Mouse (Mus musculus): ENCODE data around the gene Cdhr4.

Cdhr4 gene

DNA sequence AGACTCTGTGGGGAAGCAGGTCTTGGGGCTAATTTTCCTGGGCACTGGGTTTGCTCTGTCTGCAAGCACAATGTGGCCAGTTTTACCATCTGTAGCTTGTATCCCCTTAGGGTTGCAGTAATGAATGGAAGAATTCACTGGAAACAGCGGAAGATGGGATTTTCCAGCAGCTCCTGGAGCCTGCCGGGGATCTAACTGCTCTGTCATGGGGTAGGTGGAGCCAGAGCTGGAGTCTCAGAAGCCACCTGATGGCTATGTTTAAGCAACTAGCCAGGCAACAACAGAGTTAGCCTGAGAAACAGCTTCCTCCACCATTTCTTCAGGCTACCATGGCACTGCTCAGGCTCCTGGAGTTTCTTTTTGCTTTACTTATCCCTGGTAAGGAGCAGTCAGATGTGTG, at the start of gene Cdhr4:
Cdhr4 (plus strand) TSS at position 301 of the 400 bp plus-strand sequence.
- DNase-seq (ENCODE audit: low read depth, low spot score): no peak

DNA sequence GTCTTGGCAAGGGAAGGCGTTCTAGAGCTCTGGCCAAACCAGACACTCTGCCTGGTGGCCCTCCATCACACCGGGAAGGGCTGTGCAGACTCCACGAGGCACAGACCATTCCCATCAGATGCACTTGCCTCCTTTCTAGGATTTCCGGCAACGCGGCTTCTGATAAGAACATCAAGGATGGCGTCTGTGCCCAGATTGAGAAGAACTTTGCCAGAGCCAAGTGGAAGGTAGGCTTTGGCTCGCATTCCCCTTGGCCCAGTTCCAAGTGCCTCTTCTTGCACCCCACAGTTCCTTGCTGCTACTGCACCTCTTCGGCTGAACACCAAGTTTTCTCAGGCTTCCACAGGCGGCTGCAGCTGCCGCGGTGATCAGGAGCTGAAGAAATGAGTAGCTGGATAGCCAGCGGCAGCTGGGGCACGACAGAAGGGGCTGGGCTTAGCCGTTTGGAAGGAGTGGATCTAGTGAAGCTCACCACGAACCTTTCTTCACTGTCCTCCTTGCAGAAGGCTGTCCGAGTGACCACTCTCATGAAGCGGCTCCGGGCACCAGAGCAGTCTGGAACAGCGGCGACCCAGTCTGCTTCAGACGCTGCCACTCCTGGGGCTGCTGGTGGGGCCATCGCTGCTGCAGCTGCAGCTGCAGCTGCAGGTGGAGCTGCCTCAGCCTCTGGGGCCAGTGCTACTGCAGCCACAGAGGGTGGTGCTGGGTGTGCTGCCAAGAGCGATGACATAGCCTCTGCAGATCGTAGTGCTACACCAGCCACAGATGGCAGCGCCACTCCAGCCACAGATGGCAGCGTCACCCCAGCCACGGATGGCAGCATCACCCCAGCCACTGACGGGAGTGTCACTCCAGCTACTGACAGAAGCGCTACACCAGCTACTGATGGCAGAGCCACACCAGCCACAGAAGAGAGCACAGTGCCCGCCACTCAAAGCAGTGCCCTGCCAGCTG, 44.8 kb upstream of the Cdhr4 start:
- DNase-seq (ENCODE audit: low read depth, low spot score): peak; percentile 82

DNA sequence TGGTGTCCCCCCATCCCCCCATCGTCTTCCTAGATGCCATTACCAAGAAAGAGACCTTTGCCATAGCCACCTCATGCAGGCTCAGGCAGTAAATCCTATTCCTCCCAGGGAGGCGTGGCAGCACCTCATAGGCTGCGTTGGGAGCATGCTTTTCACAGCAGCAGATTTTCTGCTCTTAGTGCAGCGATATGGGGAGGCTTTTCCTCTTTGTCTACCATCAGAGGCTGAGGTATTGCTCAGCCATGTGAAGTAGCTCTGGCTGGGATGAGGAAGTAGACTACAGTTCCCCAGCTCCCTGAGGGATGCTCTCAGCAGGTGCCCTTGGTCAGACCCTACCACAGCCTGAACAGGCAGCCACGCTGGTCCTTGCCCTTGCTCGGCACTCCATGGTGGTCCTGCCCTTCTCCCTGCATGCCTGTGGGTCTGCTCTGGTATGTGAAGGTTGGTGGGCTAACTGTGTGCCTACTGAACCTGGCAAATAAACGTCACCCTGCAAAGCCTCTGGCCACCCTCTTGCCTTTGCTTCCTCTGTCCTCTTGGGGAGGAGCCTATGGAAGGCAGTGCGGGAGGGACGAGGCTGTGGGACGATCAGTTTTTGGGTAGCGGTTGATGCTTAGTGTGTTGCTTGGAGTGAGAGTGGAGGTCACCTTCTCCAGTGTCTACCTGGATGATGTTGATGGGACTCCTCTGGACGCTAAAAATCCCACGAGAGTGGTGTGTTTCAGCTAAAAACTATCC, 42.9 kb upstream of the Cdhr4 start:
- no peak for DNase-seq (ENCODE audit: low read depth, low spot score)

DNA sequence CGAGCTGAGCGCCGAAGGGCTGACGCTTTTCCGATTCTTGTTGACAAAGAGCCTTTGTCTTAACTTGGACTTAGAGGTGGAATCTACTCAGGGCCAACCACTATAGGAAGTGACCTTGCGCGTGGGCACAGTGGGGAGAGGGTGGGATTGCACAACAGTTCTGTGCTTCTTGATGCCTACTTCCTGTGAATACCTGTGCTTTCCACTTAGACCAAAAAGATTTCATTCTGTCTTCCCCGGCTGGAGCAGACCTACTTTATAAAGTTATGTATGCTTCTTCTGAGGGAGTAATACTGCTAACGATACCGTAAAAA, 42.4 kb upstream of the Cdhr4 start, which contains the start of gene Traip:
Traip (plus strand) TSS at position 215 of the 314 bp plus-strand sequence.
- no peak for DNase-seq (ENCODE audit: low read depth, low spot score)

DNA sequence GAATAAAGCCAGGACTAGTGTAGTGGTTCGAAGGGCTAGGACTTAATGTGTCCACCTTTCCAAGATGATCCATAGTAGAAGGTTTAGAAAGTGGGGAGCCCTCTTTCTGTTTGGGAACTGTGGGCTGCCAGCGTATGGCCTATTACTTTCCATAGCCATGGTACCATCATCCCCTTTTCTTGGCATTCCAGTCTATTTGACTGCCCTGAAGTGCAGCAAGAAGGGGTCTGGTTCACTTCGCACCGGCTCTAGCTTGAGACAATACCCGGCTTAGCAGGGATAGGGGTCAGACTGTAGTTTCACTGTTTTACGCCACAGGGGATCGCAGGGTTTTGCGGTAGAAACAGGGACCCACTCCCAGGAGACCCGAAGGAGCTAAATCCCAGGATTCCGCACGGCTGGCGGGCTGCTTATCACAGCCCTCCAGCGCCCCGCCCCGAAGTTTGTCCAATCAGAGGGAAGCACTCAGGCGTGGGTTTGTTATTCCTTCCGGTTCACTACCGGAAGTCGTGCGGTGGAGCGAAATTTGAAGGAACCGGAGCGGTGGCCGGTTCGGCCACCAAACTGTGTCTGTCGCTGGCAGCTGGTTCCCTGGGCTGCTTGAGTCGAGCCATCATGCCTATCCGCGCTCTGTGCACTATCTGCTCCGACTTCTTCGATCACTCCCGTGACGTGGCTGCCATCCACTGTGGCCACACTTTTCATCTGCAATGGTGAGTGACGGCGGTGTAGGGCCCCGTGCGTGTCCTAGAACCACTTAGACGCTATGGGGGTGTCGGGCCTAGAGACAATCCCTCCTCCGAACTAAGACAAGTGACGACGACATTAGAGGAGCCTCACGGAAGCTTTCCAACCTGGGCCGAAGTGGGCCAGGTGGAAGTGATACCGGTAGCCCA, 41.6 kb upstream of the Cdhr4 start:
- DNase-seq (ENCODE audit: low read depth, low spot score): peak; percentile 94

DNA sequence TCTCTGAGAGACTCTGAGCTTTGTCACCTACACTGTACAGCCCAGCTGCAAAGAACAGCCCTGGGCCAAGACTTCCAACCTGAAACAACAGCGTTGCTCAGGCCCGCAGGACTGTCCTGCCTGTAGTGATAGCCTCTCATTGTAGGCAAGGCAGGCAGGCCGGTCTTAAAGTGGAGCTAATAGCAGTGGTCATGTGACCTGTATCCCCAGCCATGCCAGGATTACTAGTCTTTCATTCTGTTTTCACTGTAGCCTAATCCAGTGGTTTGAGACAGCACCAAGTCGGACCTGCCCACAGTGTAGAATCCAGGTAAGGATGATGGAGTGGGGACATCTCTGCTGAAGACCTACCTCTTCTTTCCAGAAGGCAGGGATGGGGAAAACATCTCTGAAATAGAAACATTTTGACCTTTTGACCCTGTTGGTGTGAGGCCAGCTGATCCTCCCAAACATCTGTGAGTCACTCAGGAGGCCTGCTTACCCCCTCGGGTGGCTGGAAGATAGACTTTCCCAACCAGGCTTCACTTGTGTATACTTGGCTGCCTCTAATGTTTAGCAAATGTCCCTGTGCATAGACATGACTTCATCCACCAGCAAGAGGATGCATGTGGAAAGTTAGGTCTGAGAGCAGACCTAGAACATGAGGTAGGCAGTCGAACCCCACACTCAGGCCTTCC, 36.5 kb upstream of the Cdhr4 start:
- no peak for DNase-seq (ENCODE audit: low read depth, low spot score)

DNA sequence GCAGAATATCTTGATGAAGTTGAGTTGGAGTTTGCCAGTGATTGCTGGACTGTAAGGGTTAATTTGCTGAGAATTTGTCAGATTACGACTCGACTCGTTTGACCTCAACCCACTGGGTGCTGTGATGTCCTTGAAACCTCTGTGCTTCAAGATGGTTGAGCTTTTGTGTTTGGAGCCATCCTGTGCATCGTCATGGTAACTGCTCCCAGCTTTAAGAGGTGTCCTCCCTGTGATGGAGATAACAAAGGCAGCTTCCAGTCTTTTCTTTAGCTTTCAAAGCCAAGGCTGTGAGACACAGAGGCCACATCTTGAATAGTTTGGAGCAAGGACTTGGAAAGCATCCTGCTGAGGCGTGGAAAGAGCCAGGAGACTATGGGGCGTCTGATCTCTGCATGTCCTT, 35.2 kb upstream of the Cdhr4 start:
- no peak for DNase-seq (ENCODE audit: low read depth, low spot score)

DNA sequence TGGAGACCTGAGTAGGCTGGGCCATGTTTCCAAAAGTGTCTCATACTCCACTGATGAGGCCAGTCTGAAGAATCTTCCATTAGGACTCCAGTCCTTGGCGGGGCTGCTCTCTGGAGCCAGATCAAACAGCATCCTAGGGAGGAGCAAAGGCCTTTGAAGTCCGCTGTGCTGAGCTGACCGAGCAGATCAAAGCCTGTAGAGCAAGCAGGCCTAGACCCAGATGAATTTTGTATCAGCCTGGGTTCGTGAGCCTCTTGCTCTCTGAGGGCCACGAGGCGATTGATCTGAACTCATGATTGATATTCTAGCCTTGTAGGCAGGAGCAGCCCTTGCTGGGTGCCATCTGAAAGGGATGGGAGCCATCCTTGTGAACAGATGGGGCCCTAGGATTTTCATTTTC, 32.4 kb upstream of the Cdhr4 start:
- peak; percentile 41 for DNase-seq (ENCODE audit: low read depth, low spot score)

DNA sequence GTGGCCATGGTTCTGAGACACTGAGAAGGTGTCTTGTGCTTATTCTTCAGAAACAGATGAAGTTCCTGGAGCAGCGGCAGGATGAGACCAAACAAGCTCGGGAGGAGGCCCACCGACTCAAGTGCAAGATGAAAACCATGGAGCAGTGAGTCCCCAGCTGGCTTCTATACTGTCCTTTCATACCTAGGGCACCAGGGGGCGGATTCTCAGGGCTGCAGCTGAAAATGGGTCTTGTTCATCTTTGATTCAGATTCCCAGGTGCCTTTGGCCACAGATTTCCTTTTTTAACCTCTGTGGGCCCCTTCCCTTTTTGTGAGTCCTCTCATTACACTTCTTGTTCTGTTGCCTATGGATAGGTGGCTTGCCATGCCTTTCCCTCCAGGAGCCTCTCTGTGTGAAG, 31.4 kb upstream of the Cdhr4 start:
- no peak for DNase-seq (ENCODE audit: low read depth, low spot score)

DNA sequence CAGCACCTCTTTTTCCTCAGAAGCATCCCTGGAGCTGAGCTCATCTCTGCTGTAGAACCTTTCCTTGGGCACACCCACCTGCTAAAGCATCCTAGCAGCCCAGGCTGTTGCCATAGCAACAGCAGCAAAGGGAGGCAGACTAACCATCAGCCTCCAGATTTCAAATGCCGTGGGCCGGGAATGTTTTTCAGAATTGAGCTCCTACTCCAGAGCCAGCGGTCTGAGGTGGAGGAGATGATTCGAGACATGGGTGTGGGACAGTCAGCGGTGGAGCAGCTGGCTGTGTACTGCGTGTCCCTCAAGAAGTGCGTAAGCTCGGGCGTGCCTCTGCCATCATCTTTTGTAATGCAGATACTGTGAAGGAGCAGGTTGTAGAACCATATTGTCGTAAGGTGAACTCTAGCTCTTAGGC, 30.9 kb upstream of the Cdhr4 start:
- DNase-seq (ENCODE audit: low read depth, low spot score): peak; percentile 96

DNA sequence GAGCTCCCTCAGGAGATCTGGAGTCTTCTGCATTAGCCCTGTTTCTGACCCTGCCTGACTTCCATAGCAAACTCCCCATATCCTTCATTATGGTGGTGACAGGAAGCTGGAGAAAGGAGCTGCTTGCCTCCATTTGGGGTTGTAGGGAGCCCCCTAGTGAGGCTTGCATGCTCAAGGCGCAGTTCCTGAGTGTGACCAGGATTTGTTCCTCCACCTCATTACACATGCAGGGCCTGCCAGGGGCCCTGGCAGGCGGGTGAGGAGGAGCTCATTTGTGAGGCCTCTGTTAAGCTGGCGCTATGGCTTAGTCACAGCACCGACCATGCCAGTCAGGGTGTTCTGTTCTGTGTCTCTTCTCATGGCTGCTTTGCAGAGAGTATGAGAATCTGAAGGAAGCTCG, 30.4 kb upstream of the Cdhr4 start:
- peak; percentile 93 for DNase-seq (ENCODE audit: low read depth, low spot score)

DNA sequence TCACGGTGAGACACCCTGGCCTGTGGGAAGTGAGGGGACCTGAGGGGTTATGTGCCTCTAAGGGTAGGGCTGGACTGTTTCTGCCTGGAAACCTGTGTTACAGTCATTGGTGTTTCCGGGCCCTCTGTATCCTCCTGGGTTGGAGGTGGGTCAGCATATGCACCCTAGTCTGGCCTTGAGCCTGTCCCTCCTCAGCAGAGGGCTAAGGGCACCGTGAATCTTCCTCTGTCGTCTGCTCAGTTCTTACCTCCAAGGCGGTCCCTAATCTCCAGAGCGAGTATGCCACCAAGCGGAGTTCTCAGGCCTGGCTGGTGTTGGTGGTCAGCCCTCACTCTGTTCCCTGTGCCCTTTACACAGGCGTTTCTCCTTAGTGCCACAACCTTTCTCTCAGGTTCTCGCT, 29.4 kb upstream of the Cdhr4 start:
- DNase-seq (ENCODE audit: low read depth, low spot score): no peak

DNA sequence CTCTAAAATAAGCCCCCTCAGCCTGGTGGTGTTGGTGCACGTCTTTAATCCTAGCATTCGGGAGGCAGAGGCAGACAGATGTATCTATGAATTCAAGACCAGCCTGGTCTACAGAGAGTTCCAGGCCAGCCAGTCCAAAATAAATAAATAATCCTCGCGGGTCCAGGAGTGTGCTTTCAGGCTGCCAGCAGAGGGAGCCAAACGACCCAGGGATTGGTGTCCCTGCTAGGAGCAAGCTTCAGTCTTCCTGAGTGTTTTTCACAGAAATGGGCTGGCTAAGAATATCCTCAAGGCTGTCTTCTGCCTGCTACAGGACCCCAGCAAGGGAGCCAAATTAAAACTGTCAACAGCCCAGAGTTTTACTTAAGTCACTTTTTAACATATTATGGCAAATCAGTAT, 28.6 kb upstream of the Cdhr4 start:
- peak; percentile 93 for DNase-seq (ENCODE audit: low read depth, low spot score)

DNA sequence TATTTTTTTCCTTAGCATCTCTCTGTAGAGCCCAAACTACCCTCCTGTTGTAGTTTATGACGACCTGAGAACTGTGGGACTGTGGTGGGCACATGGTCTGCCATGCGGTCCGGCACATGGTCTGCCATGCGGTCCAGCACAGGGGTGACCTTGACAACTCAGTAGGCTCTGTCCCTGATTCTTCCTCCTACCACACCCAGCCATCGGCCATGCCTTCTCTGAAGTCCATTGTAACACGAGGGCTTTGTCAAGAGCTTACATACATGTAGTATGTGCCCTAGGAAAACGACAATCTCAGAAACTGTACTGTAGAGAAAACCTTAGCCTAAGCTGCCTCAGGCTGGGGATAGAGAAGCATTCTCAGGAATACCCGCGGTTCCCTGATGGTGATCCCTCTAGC, 27.6 kb upstream of the Cdhr4 start:
- no peak for DNase-seq (ENCODE audit: low read depth, low spot score)

DNA sequence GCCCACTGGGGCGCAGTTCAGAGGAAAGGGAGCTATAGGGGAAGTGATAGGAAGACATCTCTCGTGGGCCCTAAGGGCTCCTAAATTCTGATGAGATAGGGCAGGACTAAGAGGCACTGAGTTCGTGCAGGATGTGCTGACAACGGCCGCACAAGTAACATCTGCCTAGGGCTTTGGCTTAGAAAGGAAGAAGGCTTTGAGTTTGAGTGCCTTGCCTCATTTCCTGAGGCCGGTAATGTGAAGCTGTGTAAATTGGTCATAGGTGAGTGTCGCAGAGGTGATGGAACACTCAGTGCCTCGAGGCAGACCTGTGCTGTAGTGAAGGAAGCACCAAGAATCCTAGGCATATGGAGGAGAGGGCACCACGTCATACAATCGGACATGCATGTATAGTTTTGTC, 25.6 kb upstream of the Cdhr4 start:
- no peak for DNase-seq (ENCODE audit: low read depth, low spot score)

DNA sequence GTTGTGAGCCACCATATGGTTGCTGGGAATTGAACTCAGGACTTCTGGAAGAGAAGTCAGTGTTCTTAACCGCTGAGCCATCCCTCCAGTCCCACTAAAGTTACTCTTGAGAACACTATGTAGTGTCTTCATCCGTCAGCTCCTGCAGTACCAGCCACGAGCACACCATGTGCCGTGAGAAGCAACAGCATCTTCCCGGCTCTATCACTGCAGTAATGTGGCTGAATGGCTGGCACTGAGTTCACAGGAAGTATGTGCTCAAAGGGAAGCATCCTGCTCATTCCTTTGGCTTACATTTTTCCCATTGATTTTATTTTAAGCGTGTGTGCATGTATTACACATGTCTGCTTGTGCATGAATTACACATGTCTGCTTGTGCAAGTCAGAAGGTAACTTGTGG, 24.9 kb upstream of the Cdhr4 start:
- no peak for DNase-seq (ENCODE audit: low read depth, low spot score)

DNA sequence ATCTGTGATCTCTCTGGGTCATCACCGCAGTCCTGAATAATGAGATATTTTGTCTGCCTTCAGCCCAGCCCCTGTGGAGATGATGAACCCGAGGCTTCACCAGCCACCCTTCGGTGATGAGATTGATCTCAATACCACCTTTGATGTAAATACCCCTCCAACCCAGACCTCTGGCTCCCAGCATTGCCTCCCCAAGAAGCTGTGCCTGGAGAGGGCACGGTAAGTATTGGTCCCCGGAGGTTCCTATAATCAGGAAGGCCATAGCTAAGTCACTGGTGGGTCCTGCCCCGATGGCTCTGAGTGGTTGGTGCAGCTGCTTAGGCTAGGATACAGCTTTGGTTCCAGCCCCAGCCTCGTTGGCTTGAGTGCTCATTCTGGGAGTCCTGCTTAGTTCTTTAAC, 23.8 kb upstream of the Cdhr4 start:
- DNase-seq (ENCODE audit: low read depth, low spot score): no peak

DNA sequence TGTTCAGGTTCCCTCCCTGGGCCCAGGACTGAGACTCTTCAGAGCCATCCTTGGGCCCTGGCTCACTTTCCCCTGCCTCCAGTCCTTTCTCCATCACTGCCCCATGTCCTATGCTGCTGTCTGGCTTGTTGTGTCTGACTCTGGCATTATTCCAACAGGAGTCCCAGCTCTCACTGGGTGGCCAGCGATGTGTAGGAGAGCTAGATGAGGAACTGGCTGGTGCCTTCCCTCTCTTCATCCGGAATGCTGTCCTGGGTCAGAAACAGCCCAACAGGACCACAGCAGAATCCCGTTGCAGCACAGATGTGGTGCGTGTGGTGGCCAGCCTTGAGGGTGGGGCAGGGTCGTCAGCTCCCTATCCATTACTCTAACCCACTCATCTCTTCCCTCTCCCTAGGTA, 22.0 kb upstream of the Cdhr4 start:
- no peak for DNase-seq (ENCODE audit: low read depth, low spot score)

DNA sequence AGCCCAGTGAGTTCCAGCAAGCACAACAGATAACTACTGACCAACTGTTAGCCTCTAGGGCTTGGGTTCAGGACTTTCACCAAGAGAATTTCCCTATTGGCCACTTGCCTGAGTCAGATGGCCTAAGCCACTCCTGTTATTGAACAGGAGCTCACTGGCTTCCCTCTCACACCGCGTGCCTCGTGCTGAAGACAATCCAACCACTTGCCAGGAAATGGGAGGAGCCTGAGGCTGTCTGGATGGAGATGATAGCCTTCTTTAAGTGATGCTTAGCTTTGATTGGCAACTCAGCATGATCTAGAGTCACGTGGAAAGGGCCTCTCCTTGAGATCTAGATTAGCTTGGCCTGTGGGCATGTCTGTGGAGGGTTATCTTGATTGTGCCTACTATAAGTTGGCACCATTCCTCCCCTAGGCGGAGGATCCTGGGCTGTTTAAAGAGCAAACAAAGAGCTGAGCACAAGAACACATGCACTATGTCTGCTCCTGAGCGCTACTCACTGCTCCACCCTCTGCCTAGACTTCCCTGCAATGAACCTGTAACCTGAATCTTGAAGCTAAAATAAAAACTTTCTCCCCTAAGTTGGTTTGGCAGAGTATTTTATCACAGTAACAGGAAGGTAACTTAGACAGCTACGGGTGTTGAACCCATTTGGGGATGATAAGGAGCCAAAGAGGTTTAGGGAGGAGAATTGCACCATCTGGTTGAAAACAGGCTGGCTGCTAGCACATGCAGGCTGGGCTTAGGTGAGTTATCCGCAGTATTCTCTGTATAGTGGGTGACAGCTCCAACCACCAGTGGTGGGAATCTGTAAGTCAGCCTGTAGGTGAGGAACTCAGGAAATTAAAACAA, 20.4 kb upstream of the Cdhr4 start:
- DNase-seq (ENCODE audit: low read depth, low spot score): no peak

DNA sequence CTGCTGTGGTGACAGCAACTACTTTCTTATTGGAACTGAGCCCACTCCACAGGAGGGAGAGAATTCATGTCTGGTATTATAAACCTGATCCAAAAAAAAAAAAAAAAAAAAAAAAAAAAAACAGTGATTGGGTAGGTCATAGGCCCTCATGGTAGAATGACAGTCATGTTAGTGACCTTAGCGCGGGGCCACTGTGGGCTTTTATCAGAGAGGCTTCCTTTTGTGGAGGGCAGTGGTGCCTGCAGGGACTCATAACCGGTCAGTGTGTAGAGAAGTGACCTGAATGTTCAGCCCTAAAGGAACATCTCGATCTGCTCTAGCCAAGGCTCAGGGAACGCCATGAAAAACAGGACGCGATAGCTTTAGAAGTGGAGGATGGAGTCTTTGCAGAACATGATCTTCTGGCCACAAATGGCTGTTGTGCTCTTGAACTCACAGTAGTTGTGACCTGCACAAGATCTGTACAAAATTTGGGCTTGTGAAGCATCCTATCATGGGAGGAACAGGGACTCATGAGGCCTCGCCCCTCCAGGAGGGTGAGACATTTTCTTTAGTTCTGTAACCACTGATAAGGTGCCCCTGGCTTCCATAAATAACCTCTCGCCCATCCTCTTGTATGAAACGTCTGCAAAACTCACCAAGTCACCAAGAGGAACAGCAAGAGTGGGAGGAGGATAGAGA, 17.7 kb upstream of the Cdhr4 start:
- no peak for DNase-seq (ENCODE audit: low read depth, low spot score)

Data from brain, adult 2 months (tissue).